Mouse (Mus musculus) lung, adult 18-20 months (tissue): ENCODE data around the gene Gatb.
"Not testable (repeated sequence)": the region's sequence is repeated elsewhere in the genome, so short reads cannot be mapped to it uniquely, and the experiment has no call there.

ENCODE experiments used
- DNase-seq, 2 experiments: peaks; one replicate each; pipeline ENCODE4 v3.0.0; 2022; ENCODE audit warnings: mixed read lengths in 2 of 2

Gatb gene

DNA sequence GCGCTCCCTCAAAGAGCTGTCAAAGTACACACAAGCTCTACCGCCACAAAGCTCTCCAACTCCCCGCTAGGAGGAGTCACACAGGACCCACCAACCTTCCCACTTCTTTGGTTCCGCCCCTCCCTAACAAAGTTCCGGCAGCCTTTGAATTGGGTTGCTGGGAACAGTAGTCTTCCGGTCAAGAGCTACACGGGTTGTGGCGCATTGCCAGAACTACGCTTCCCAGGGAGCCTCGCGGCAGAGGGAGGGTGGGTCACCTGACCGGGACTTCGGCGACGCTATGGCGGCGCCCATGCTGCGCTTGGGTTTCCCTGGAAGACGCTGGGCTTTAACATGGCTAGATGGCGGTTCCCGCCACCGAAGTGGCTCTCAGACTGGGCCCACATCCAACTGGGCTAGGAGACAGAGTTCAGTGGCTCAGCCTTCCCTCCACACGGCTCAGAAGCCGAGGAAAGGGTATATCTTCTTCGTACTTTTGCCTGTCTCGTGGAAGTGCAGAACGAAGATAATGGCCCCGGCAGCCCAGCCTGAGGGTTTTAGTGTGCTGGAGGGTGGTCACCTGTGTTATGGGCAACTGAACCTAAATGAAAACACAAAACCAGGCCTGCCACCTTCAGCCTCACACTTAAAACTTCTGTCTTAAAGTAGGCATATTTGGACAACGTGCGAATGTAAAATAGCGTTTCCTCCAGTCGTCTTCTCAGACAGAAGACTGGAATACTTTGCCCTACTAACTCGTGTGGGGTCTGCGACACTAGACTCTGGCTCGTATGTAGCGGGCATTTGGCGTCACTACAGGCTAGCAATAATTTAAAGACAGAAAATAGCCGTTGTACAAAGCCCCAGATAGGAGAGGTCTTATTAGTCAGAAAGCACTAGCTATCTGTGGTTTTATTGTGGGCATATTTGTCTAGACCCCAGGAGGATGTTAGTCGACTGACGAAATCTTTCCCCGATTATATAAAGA lies at the start of gene Gatb:
TSS of gene Gatb (plus strand) at position 256 of the 967 bp plus-strand sequence.
- peak; percentile 99 for DNase-seq

- no peak for DNase-seq
These were observed 43.2 kb upstream of the Gatb start for GRCm38 (mm10) chr3:85530601-85531161.

DNA sequence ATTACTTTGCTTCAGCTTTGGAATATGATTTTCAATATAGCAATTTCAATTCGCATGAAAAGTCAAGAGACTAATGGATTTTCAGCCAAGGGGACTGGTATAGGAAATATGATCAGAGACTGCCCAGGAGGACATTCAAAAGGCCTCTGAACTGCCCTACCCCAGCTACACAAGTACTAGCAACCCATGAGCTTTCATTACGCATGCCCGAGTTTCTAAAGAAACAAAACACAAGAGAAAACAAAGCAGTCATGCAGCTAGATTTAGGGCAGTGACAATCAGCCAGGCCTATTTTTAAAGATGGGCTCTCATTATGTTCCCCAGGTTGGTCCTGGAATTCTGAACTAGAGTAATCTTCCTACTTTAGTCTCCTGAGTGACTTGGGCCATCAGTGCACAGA lies 41.5 kb upstream of the Gatb start:
- DNase-seq: no peak

DNA sequence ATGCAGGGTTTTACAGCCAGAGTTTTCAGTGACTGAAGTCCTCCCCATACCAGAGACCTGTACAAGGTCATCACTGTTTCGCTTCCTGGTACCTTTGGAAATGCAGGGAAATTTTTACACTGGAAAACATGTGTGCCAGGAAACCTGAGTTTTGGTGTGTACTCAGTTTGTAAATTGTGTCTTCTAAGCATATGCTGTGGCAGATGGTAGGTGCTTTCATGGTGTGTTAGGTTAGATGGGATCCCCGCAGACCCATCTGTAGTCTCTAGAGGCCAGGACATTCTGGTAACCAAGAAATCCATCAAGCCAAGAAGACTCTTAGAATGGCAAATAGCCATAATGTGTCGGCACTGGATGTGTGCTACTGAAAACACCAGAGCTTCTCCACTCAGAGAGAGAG lies 38.9 kb upstream of the Gatb start:
- no peak for DNase-seq

- DNase-seq: no peak
These were observed 38.0 kb upstream of the Gatb start for GRCm38 (mm10) chr3:85535621-85536520.

GRCm38 (mm10) chr3:85542765-85543164 lies 31.2 kb upstream of the Gatb start:
- no peak for DNase-seq

GRCm38 (mm10) chr3:85543652-85544051 lies 30.3 kb upstream of the Gatb start:
- peak; percentile 14 to 19 for DNase-seq

DNA sequence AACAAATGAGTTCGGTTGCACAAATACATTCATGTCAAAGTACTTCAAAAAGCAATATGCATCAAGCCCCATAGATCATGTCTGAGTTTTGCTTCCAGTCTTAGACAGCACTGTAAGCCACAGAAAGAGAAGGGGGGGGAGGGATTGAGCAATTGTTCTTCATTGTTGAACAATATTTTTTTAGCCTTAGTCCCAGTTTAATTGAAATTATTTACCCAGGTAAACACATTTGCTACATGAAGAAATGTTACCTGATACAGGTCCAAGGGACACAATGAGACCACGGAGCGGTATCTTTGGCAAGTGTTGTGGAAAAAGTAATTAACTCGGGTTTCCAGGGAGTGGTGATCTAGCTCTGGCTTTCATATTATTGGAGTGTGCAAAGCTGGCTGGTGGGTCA lies 23.6 kb upstream of the Gatb start:
- DNase-seq: peak in 1 of 2 experiments; percentile 32

DNA sequence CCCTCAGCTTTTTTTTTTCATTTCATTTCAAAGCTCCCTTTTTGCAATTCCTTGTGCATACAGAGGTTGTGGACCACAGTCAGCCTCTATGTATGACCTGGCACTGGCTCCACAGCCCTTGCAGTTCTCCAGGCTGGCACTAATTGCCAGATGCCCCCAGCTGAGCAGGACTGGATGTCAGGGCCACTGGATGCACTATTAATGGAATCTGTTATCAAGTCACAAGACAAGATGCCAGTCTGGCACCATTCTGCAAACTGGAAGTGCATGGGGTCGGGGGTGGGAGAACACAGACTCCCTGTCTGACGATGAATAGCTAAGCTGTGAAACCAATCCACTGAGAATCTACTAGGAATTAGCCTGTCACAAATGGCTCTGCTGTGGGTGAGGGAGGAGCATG lies 22.6 kb upstream of the Gatb start:
- no peak for DNase-seq

- no peak for DNase-seq
These were observed 20.1 kb upstream of the Gatb start for GRCm38 (mm10) chr3:85553731-85554277.

DNA sequence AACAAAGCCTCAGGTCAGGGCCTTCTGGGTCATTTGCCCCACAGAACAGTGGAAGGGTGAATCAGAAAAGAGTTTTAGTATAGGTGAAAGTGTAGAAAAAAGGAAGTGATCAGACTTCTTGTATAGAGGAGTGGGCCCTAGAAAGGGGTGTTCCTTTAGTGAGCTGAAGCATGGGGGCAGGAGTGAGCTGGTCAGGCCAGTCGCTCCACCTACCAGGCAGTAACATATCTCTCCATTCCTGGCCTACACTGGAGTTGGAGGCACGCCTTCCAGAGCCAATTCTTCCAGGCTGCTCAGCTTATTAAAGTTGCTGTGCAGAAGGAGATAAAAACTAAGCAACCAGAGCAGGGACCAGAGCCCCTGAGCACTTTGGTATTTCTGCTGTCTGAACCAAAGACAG lies 9.3 kb upstream of the Gatb start:
- DNase-seq: no peak

DNA sequence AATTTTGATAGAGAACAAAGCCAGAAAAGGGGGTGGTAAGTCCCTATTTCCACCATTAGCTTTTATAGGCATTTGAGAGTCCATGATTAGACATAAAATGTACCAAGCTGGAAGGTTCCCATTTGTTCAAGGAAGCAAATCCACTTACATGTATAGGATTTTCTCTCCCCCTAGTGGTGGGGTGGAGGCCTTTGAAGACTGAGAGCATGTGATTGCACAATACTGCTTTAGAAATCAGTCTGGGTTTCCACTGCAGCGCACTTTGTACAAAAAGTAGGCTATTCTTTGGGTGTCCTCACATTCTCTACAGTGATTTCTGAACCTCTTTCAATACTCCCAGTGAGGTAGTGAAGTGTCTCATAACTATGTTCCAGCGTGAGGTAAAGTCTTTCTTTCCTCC lies 2.6 kb upstream of the Gatb start:
- peak; percentile 53 to 71 for DNase-seq

DNA sequence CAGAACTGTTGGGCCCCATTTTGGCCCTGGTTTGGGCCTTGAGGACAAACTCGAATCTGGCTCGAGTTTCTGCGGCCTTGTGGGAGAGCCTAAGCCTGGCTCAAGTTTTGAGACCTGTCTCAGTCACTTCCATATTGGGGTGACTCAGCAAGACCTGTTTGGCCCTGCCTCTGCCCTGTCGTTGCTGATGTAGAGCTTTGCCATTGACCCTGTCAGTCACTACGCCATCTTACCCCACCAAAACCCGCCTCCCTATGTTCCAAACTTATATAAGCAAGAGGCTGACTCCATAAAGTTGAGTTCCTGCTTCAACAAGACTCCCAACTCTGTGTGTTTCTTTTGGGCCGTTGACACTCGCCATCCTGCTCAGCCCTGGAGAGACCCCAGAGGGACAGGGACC lies 1.4 kb upstream of the Gatb start:
- not testable (repeated sequence) for DNase-seq

GRCm38 (mm10) chr3:85573216-85573863 lies 579 bp upstream of the Gatb start:
- no peak for DNase-seq

DNA sequence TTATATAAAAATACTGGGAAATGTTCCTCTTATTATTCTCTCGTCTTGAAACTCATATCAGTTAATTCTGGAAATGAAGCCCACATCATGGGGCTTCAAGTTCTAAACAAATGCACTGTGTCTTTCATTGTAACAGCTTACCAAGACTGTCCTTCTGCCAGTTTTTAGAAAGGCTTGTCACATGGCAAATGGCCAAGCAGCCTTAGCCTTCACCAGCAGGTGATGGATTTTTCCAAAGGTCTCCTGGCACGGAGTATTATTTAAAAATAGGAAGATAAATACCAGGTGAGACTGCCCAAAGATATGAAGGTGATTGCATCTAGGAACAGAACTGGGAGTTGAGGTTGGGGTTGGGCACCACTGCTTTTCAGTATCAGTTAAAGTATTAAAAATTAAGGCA lies 8.8 kb downstream of the Gatb start:
- no peak for DNase-seq

GRCm38 (mm10) chr3:85583194-85583593 lies 9.3 kb downstream of the Gatb start:
- DNase-seq: no peak

GRCm38 (mm10) chr3:85584966-85585365 lies 11.0 kb downstream of the Gatb start:
- DNase-seq: no peak

- no peak for DNase-seq
These were observed 14.8 kb downstream of the Gatb start for GRCm38 (mm10) chr3:85588701-85589100.

DNA sequence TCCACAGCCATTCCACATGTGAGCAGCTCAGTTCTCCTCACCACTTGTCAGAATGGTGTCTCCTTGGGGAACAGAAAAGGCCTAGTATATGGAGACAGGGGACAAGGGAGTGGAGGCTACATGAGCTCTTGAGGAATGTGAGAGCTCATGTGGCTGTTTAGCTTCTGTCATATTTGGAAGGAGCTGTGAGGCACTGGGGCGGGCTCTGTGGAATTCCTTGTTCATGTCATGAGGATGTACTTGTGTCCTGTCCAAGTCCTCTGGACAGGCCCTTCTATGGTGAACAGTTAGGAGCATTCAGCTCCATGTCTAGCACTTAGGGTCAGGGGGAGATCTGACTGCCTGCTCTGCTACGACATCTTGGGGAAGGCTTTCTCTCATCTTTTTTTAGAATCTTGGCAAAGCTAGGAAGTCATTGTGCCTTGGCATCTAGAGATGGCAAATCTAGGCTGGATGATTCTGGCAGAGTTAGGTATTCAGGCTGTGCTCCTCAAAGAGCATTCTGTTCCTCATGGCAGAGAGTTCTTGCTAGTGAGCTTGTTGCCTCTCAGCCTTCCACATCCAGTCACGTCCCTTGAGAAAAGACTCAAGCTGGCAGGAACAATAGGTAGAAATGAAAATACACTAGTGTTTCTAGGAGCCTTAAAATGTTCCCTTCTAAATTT lies 16.3 kb downstream of the Gatb start:
- DNase-seq: no peak

GRCm38 (mm10) chr3:85592067-85592466 lies 18.1 kb downstream of the Gatb start:
- DNase-seq: no peak

- no peak for DNase-seq
These were observed 18.8 kb downstream of the Gatb start for GRCm38 (mm10) chr3:85592640-85593252.
